Mouse (Mus musculus) hindbrain, embryonic 16.5 days (tissue): ENCODE results near the gene Wnt6. TPM values are rescaled to one million over a fixed set of nuclear protein-coding genes. Genes with fewer than 3 reads are reported as not detected.

ENCODE experiments used
- ATAC-seq: fragments of 200-750 bp; cut with Nextera tagmentation; 2 replicates; pipeline ENCODE4 v1.8.0; 2017; ENCODE audit warnings: moderate TSS enrichment, moderate library complexity
- H3K27ac ChIP-seq: fragments of 300-500 bp; sonication (generic); 2 replicates; pipeline ENCODE4 v1.5.1; 2014; ENCODE audit warnings: low read depth, mild to moderate bottlenecking, control low read depth, low read length, moderate library complexity
- H3K27me3 ChIP-seq: fragments of 300-500 bp; sonication (generic); replicated peaks from 2 replicates; pipeline ENCODE4 v1.6.1; 2014; ENCODE audit warnings: low read length; ENCODE audit not compliant: control insufficient read depth, insufficient read depth
- H3K36me3 ChIP-seq: fragments of 300-500 bp; sonication (generic); 2 replicates; pipeline ENCODE4 v1.6.1; 2014; ENCODE audit warnings: mild to moderate bottlenecking, low read length, moderate library complexity, mixed read lengths; ENCODE audit not compliant: control insufficient read depth, insufficient read depth
- H3K4me1 ChIP-seq: fragments of 300-500 bp; sonication (generic); 2 replicates; pipeline ENCODE4 v1.6.1; 2014; ENCODE audit warnings: low read depth, low read length; ENCODE audit not compliant: control insufficient read depth, insufficient read depth
- H3K4me2 ChIP-seq: fragments of 300-500 bp; sonication (generic); 2 replicates; pipeline ENCODE4 v1.6.1; 2014; ENCODE audit warnings: mild to moderate bottlenecking, low read length, control low read depth, moderate library complexity
- H3K4me3 ChIP-seq: fragments of 300-500 bp; sonication (generic); 2 replicates; pipeline ENCODE4 v1.5.1; 2014; ENCODE audit warnings: mild to moderate bottlenecking, low read length, control low read depth, moderate library complexity
- H3K9ac ChIP-seq: fragments of 300-500 bp; sonication (generic); 2 replicates; pipeline ENCODE4 v1.6.1; 2014; ENCODE audit warnings: low read depth, mild to moderate bottlenecking, control low read depth, low read length, moderate library complexity
- H3K9me3 ChIP-seq: fragments of 300-500 bp; sonication (generic); 2 replicates; pipeline ENCODE4 v1.6.1; 2014; ENCODE audit warnings: mild to moderate bottlenecking, low read length, moderate library complexity; ENCODE audit not compliant: control insufficient read depth
- WGBS: fragments of 180-500 bp; shearing (Covaris S2); extraction: QIAGEN DNeasy Blood & Tissue Kit; methylation state at CpG from one replicate; pipeline ENCODE4 v1.1.7; 2014; 5-methylcytosine and 5-hydroxymethylcytosine counted together
- polyA plus RNA-seq: library from polyadenylated mRNA; unstranded; fragments of >200 nt; fragmentation: Nextera tagmentation; extraction: Ambion mirVana; gene quantifications from 2 replicates; pipeline ENCODE4 v1.2.1, GENCODE M21; 2015

The Wnt6 gene
- polyA plus RNA-seq, 1 experiment from 2014 or later = 6.1 TPM

- H3K4me2 ChIP-seq = no peak overlapping the region
- peaks cover 5% of the 10 kb centered on the region for H3K27me3 ChIP-seq
- H3K36me3 ChIP-seq = no peaks in the 10 kb centered on the region
- WGBS = 66% methylated on average over 7 of the region's 7 CpGs
- ATAC-seq = no peak
- peaks cover 5% of the 10 kb centered on the region; the same call in 1 of the 2 replicates for H3K4me1 ChIP-seq
- H3K9me3 ChIP-seq = no peaks in the 10 kb centered on the region
- H3K27ac ChIP-seq = no peak overlapping the region
- no peak overlapping the region for H3K9ac ChIP-seq
- H3K4me3 ChIP-seq = no peak overlapping the region
These were observed 22.4 kb upstream of the Wnt6 start for GRCm38 (mm10) chr1:74749301-74749700.

GRCm38 (mm10) chr1:74750683-74751082, 21.0 kb upstream of the Wnt6 start:
- Histone ChIP-seq H3K27me3 (peaks cover 5% of the 10 kb centered on the region), H3K9ac (no peak overlapping the region), H3K4me3 (no peak overlapping the region), H3K4me2 (no peak overlapping the region), H3K9me3 (no peaks in the 10 kb centered on the region), H3K36me3 (no peaks in the 10 kb centered on the region), H3K4me1 (peaks cover 5% of the 10 kb centered on the region; the same call in 1 of the 2 replicates), H3K27ac (no peak overlapping the region)
- ATAC-seq = no peak
- 78% methylated on average over 4 of the region's 4 CpGs for whole genome bisulfite sequencing

GRCm38 (mm10) chr1:74752150-74752549, 19.5 kb upstream of the Wnt6 start:
- Histone ChIP-seq H3K27ac (no peak overlapping the region), H3K9ac (no peak overlapping the region), H3K9me3 (no peaks in the 10 kb centered on the region), H3K4me2 (no peak overlapping the region), H3K36me3 (no peaks in the 10 kb centered on the region), H3K4me1 (peaks cover 5% of the 10 kb centered on the region; the same call in 1 of the 2 replicates), H3K27me3 (peaks cover 5% of the 10 kb centered on the region), H3K4me3 (no peak overlapping the region)
- no peak for ATAC-seq
- 81% methylated on average over 8 of the region's 8 CpGs for WGBS

- ATAC-seq = no peak
- Histone ChIP-seq H3K4me2 (no peak overlapping the region), H3K27ac (no peak overlapping the region), H3K4me1 (peaks cover 5% of the 10 kb centered on the region; the same call in 1 of the 2 replicates), H3K27me3 (peaks cover 5% of the 10 kb centered on the region; the same call in 1 of the 2 replicates), H3K4me3 (no peak overlapping the region), H3K9me3 (no peaks in the 10 kb centered on the region), H3K36me3 (no peaks in the 10 kb centered on the region), H3K9ac (no peak overlapping the region)
- WGBS = 100% methylated on average over 3 of the region's 3 CpGs
These were observed 18.9 kb upstream of the Wnt6 start for GRCm38 (mm10) chr1:74752833-74753232.

GRCm38 (mm10) chr1:74753266-74753974, 18.3 kb upstream of the Wnt6 start:
- no peak for ATAC-seq
- WGBS = 82% methylated on average over 8 of the region's 8 CpGs
- no peaks in the 10 kb centered on the region for H3K36me3 ChIP-seq
- H3K4me2 ChIP-seq = no peak overlapping the region
- peaks cover 5% of the 10 kb centered on the region; the same call in 1 of the 2 replicates for H3K27me3 ChIP-seq
- no peaks in the 10 kb centered on the region for H3K9me3 ChIP-seq
- H3K4me1 ChIP-seq = peaks cover 5% of the 10 kb centered on the region; the same call in 1 of the 2 replicates
- no peak overlapping the region for H3K4me3 ChIP-seq
- H3K27ac ChIP-seq = no peak overlapping the region
- H3K9ac ChIP-seq = no peak overlapping the region

GRCm38 (mm10) chr1:74754175-74754785, 17.4 kb upstream of the Wnt6 start:
- ATAC-seq = no peak
- no peaks in the 10 kb centered on the region for H3K9me3 ChIP-seq
- 72% methylated on average over 5 of the region's 5 CpGs for WGBS

GRCm38 (mm10) chr1:74759773-74760172, 11.9 kb upstream of the Wnt6 start:
- no peak overlapping the region for H3K27ac ChIP-seq
- peaks cover 8% of the 10 kb centered on the region for H3K27me3 ChIP-seq
- no peaks in the 10 kb centered on the region for H3K9me3 ChIP-seq
- H3K4me1 ChIP-seq = no peaks in the 10 kb centered on the region
- no peak overlapping the region for H3K4me3 ChIP-seq
- H3K9ac ChIP-seq = no peak overlapping the region
- H3K4me2 ChIP-seq = no peak overlapping the region
- WGBS = 20% methylated on average over 4 of the region's 4 CpGs
- H3K36me3 ChIP-seq = no peaks in the 10 kb centered on the region
- no peak for ATAC-seq

More at GRCm38 (mm10) chr1:74754175-74754785, 17.4 kb upstream of the Wnt6 start:
- Histone ChIP-seq H3K4me2 (no peak overlapping the region), H3K4me3 (no peak overlapping the region), H3K27ac (no peak overlapping the region), H3K4me1 (no peaks in the 10 kb centered on the region), H3K9ac (no peak overlapping the region), H3K27me3 (peaks cover under 1% of the 10 kb centered on the region; the same call in 1 of the 2 replicates), H3K36me3 (no peaks in the 10 kb centered on the region)

GRCm38 (mm10) chr1:74763081-74763480, 8.6 kb upstream of the Wnt6 start:
- Histone ChIP-seq H3K27me3 (peaks cover 18% of the 10 kb centered on the region), H3K9me3 (no peaks in the 10 kb centered on the region), H3K27ac (no peak overlapping the region), H3K36me3 (no peaks in the 10 kb centered on the region), H3K4me1 (no peaks in the 10 kb centered on the region), H3K9ac (no peak overlapping the region), H3K4me2 (no peak overlapping the region), H3K4me3 (no peak overlapping the region)
- ATAC-seq = no peak
- WGBS = 4% methylated on average over 6 of the region's 6 CpGs

- Histone ChIP-seq H3K9me3 (no peaks in the 10 kb centered on the region), H3K27ac (no peak overlapping the region), H3K36me3 (no peaks in the 10 kb centered on the region), H3K4me1 (peaks cover 22% of the 10 kb centered on the region), H3K27me3 (peaks cover 63% of the 10 kb centered on the region), H3K9ac (no peak overlapping the region; the same call in 1 of the 2 replicates), H3K4me3 (peak overlapping the region; percentile 52), H3K4me2 (peak overlapping the region; percentile 97)
- no peak for ATAC-seq
- 1% methylated on average over 35 of the region's 35 CpGs for WGBS
These were observed 795 bp upstream of the Wnt6 start for GRCm38 (mm10) chr1:74770727-74771466.
